Mouse (Mus musculus): ENCODE data around the gene Nat8.
"Not testable (repeated sequence)": the region's sequence is repeated elsewhere in the genome, so short reads cannot be mapped to it uniquely, and the experiment has no call there.

The Nat8 gene

DNA sequence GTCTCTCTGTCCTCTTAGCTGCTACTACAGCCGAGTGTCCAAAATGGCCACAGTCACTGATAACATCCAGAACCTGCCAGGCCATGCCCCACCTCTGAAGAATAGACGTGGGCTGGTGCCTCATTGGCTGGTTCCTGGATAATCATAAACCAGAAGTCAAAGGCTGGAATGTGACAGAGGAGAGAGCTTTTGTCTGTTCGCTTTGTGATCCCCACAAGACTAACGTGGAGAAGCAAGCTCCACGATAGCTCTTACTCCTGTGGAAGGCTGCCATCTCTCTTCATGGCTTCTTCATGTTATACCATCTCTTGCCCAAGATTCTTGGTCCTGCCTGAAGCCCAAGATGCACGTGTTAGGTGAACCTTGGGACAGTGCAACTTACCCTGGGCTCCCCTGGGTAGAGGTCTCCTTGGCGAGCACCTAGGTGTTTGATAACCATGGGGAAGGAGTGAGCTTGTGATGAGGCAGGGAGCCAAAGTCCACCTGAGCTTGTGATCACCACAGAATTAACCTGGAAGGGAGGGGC, at the start of gene Nat8:
Nat8 (minus strand) TSS at position 287 of the 526 bp plus-strand sequence.
- no peak for DNase-seq (ENCODE audit: low read depth, low spot score)

DNA sequence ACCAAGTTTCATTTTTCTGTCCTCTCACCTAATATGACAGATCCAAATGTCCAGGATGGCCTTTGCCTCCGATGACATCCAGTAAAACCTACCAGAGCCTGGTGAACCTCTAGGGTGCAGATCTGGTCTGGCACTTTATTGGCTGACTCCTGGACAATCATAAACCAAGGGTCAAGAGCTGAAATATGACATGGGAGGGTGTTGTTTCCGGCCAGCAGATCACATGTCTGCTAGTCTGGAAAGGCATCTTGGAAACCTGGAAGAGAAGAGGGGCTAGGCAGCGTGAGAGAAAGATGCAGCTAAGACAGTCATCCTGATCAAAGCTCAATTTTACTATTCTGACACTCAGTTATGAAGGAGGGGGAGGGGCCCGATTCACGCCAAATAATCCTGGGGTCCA, 37.1 kb upstream of the Nat8 start, which contains the start of gene Nat8f2:
Nat8f2 (minus strand) TSS at position 153 of the 400 bp plus-strand sequence.
- DNase-seq (ENCODE audit: low read depth, low spot score) = not testable (repeated sequence)

DNA sequence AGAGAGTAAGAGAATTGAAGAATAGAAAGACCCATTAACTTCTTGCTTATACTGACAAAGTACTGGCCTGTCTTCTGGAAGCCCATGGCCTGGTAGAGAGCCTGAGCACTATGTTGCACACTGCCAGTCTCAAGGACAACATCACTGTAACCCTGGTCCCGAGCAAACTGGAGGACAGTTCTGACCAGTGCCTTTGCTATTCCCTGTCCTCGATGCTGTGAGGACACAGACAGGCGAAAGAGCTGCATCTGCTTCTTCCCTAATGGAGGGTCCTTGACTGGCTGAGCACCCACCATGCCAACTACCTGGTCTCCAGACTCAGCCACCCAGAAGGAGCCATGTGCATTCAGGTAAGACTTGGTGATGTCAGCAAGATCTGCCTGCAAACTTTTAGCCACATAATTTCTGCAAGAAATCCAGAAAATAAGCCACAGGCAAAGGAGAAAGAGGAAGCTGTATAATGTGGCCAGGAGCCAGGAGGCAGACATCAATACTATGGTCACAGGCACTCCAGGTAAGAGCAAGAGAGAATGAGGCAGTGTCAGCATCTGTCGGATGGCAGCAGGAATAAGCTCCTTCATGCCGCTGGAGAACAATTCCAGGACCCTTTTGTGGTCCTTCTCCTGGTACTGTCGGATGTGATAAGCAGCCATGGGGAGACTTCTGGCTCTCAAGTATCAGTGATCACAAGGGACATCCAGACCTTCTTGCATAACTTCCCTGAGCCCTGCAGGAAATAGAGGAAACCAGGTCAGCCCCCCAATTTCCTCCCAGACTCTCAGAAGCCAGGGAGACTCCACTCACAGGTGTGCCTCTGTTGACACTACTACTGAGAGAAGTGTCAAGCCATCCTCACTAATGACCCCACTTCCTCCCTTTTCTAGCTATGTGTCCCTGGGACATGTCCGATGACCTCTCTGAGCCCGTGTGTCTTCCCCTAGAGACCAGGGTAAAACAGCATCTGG, 36.1 kb upstream of the Nat8 start:
- DNase-seq (ENCODE audit: low read depth, low spot score) = no peak

GRCm38 (mm10) chr6:85866995-85867394, 35.1 kb upstream of the Nat8 start:
- DNase-seq (ENCODE audit: low read depth, low spot score) = not testable (repeated sequence)

GRCm38 (mm10) chr6:85866166-85866565, 34.3 kb upstream of the Nat8 start:
- DNase-seq (ENCODE audit: low read depth, low spot score) = peak; percentile 65

DNA sequence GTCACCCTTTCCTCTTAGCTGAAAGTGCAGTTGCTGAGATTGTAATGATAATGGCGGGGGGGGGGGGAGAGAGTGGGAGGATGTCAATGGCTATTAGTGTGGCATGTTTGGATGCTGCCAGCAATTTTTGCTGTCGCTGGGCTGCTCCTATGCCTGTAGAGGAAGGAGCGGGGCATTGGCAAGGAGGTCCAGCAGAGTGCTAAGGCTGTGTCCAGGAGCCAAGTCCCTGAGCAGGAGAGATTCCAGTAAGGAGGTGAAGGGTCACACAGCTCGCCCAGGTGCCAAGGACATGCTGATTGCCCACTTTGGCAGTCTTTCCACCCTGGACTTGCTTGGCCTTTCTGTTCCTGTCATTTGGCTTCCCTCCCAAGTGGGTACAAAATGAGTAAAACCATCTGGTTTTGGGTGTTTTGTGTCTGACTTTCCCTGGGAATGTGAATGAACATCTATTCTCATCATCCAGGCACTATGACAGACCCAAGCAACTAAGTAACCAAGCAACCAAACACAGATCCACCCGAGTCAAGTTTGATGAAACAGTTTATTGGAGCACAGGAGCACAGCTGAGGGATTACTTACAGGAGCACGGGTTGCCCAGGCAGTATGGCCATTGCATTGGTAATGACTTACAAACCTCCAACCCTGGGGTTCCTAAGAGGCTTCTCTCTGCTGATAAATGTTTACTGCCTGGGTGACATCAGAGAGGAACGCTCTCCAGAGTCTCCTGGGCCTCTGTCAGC, 33.2 kb upstream of the Nat8 start:
- DNase-seq (ENCODE audit: low read depth, low spot score) = peak; percentile 26

GRCm38 (mm10) chr6:85863840-85864239, 32.0 kb upstream of the Nat8 start:
- no peak for DNase-seq (ENCODE audit: low read depth, low spot score)

- DNase-seq (ENCODE audit: low read depth, low spot score) = no peak
Observed at GRCm38 (mm10) chr6:85863136-85863535, 31.3 kb upstream of the Nat8 start.

DNA sequence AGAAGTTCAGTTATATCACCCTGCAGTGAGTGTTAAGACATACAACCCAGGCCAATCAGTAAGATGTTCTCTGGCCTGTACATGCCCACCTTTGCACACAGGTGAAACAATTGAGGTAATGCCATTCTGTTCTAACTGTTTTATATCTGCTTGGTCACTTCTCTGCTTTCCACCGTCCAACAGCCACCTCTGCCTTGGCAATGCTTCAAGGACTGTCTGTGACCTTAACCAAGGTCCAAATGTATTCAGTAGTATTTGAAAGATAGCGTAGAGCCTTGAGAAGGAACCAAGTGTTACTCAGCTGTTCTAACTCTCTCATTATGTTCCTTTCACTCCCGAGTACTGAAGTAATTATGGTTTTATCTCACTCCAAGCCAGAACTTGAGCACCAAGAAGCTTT, 30.7 kb upstream of the Nat8 start:
- DNase-seq (ENCODE audit: low read depth, low spot score) = peak; percentile 13

DNA sequence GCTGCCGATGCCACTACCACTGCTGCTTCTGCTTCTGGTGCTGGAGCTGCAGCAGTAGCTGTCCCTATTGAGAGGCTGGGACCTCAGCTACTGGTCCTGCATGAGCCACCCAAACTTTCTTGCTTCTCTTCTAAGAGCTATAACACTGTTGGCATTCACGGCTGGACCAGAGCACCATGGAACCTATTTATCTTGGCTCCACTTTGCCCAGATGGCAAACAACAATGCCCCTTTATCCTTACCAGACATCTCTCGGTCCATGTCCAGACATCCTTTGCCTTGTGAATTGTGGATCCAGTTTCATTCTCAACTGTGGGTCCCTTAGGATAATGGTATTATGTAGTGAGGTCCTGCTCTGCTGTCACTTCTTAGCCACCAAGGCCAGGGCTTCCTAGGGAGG, 29.4 kb upstream of the Nat8 start:
- no peak for DNase-seq (ENCODE audit: low read depth, low spot score)

DNA sequence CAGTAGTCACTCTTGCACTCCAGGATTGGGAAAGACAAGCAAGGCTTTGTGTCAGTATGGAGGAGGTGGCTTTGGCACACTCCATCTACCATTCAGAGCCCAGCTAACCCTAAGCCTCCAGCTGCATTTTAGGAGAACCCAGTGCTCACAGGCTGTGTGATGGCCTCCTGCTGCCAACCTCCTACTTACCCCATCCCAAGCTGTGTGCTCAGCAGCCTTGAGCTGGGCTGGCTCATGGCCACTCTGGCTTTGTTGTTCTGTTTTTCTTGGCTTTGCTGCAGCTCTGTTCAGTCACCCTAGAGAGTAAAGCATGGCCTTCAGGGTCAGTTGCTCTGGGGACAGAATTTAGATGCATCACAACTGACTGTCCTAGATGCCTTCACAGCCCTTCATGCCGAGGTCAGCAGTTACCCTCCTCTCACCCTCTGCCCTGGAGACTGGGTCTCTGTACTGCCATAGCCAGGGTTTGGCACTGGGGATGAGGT, 24.4 kb upstream of the Nat8 start:
- DNase-seq (ENCODE audit: low read depth, low spot score) = peak; percentile 53

GRCm38 (mm10) chr6:85853481-85853880, 21.6 kb upstream of the Nat8 start:
- no peak for DNase-seq (ENCODE audit: low read depth, low spot score)

- no peak for DNase-seq (ENCODE audit: low read depth, low spot score)
Observed at GRCm38 (mm10) chr6:85851062-85851773, 19.3 kb upstream of the Nat8 start.

DNA sequence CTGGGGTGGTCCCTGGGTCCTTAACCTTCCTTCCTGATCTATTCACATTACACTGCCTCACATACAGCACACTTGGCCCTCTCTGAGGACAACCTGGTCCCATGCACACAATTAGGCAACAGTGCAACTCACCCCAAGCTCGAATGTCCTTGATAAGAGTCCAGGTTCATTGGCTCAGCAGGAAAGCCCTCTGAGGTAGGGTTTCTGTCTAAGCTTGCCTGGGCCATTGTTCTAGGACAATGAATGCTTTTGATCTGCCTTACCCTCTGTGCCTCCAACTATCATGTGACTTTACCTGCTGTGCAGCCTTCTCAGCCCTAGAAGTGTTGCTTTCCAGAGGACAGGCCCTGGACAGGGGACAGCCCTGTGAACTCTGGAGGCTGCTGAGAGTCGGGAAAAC, 17.4 kb upstream of the Nat8 start:
- DNase-seq (ENCODE audit: low read depth, low spot score) = no peak

GRCm38 (mm10) chr6:85848140-85848539, 16.3 kb upstream of the Nat8 start:
- DNase-seq (ENCODE audit: low read depth, low spot score) = no peak

DNA sequence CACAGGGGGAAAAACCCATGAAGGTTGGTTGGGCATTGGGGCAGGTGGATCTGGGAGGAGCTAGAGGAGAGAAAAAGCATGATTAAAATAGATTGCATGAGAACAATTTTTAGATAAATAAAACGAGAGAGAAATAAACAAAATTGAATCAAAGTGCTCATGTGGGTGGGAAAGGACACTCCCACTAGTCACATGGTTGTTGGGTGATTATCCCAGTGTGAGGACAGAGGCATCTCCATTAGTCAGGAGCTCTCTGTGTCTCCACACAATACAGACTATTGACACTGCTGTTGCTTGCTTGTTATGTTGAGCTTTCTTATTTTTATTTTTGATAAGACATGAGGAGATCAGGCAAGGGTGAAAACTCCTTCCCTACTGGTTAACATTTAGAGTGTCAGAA, 15.0 kb upstream of the Nat8 start:
- no peak for DNase-seq (ENCODE audit: low read depth, low spot score)

DNA sequence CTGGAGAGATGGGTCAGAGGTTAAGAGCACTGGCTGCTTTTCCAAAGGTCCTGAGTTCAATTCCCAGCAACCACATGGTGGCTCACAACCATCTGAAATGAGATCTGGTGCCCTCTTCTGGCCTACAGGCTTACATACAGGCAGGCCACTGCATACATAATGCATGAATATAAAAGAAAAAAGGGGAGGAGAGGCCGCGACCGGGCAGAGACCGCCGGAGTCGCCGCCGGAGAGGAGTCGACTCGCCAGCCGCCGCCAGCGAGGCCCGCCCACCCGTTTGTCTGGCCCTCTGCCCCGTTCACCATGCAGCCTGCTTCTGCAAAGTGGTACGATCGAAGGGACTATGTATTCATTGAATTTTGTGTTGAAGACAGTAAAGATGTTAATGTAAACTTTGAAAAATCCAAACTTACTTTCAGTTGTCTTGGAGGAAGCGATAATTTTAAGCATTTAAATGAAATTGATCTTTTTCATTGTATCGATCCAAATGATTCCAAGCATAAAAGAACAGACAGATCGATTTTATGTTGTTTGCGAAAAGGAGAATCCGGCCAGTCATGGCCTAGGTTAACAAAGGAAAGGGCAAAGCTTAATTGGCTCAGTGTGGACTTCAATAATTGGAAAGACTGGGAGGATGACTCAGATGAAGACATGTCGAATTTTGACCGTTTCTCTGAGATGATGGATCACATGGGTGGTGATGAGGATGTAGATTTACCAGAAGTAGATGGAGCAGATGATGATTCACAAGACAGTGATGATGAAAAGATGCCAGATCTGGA, 12.0 kb upstream of the Nat8 start:
- DNase-seq (ENCODE audit: low read depth, low spot score) = not testable (repeated sequence)

GRCm38 (mm10) chr6:85839982-85840381, 8.1 kb upstream of the Nat8 start:
- DNase-seq (ENCODE audit: low read depth, low spot score) = peak; percentile 34

DNA sequence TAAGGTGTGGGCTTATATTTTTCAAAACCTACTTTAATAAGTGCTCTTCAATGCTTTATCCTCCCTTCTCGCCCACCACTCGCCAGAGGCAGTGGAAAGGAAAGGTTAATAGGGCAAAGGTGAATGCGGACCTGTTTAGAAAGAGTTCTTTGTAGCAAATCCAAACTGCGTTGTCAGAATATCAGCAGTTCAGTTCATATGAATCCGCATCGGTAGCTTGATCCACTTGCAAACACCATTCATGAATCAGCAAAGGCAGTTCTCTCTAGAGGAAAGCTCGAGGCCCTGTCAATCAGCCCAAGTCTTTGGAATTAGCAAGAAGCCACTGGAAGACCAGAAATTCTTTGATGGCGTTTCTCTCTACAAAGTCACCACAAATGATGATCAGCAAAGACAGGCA, 6.8 kb upstream of the Nat8 start:
- no peak for DNase-seq (ENCODE audit: low read depth, low spot score)

GRCm38 (mm10) chr6:85837307-85837706, 5.4 kb upstream of the Nat8 start:
- DNase-seq (ENCODE audit: low read depth, low spot score) = peak; percentile 13

DNA sequence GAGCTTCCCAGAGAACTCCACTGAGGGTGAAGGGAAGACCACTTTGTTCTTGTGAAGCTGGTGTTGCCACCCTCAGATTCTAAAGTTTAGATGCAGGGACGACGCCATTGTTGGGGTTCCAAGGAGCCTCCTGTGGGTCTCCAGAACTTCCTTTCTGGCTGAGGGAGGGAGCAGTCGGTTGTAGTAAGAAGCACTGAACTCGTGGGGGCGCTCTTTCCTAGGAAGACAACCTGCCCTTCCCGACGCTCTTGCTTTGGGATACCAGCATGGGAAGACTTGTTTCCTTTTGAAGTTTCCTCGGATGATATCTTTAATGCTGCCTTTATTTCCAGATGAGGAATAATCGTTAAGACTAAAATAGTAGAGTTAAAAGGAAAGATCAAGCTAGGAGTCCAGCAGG, 4.9 kb upstream of the Nat8 start:
- peak; percentile 16 for DNase-seq (ENCODE audit: low read depth, low spot score)

Data from skeletal muscle tissue, adult 2 months (tissue).